Mouse (Mus musculus) spleen, adult 12 weeks (tissue): Measurements from ENCODE around the gene Apol7e.
"Not testable (repeated sequence)": the region's sequence is repeated elsewhere in the genome, so short reads cannot be mapped to it uniquely, and the experiment has no call there.

Experiments used
- DNase-seq: peaks from one replicate; pipeline ENCODE4 v3.0.0; 2022; ENCODE audit warnings: low spot score

The Apol7e gene

DNA sequence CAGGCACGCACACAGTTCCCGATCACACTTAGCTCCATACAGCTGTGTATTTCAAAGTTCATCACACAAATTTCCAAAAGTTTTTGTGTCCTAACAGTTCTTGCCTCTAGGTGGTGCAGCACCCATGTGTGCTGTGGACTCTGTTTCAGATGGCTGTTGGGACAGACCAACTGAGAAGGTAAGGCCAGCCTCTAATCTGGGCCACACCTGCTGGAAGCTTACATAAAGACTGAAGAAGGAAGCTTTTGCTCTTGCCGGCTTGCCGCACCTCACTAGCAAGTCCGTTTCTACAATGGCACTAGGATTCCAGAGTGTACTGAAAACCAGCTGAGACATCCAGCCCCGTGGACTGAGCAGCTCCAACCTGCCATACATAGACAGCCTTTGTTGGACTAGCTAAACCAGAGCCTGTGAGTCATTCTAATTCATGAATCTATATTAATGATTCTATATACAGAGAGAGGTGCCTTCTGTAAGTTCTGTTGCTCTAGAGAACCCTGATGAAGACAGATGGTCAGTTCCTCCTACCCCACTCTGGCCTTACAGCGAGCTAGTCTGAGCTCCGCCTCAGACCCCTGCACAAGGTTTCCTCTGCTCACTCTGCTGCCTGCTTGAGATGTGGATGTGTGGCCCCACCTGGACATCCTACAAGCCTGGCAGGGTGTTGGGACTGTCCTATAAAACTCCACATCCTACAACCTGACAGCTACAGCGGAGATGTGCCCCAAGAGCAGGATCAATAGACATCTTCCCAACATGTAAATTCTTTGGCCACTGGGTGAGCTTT is 42.0 kb downstream of the Apol7e start:
- DNase-seq = no peak

DNA sequence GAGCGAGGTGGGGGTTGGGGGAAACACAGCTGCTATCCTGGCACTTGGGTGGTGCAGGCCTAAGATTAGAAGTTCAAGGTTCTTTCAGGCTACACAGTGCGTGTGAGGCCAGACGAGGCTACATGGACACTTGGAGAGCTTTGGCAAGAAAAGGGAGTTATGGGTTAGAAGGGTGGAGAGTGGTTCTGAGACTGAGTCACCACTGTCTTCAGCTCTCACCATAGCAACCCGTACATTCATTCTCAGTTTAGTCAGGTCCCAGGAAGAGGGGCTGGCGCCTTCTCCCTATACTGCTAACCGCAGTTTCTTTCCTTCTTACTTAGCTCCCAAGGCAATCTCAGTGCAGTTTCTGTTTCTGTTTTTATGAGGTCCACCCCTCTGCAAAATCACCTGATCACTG is 42.9 kb downstream of the Apol7e start:
- not testable (repeated sequence) for DNase-seq

DNA sequence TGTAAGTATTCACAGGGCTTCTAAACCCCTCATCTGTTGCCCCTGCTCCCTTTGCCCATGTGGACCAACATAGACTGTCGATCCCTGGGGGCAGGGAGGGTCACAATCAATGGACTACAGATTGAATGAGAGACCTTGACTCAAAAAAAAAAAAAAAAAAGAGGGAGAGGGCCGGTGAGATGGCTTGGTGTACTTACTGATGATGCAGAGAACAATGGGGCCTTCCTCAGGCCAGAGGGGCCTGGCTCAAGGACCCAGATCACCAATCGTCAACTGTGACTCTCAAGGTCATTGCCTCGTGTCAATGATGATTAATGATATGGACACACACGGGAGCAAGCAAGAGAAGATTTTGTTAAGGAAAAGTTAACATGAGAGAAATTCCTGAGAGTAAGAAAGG is 46.0 kb downstream of the Apol7e start:
- DNase-seq = no peak

DNA sequence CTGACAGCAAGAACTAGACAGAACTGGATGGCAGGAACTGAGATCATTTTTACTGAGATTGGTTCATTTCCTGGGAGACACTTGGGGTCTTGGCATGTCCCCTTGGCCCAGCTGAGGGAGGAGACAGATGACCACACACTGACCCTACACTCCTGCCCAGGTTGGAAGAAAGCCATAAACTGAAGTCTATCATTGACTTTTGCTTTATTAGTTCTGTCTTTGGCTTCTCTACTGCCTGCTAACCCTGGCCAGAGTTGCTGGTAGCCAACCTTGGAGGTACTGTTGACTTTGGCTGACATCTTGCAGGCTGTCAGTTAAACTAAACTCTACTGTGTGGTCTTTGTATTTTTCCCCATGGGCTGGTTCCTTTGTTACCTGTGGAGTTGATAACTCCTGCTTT is 46.4 kb downstream of the Apol7e start:
- DNase-seq = no peak

DNA sequence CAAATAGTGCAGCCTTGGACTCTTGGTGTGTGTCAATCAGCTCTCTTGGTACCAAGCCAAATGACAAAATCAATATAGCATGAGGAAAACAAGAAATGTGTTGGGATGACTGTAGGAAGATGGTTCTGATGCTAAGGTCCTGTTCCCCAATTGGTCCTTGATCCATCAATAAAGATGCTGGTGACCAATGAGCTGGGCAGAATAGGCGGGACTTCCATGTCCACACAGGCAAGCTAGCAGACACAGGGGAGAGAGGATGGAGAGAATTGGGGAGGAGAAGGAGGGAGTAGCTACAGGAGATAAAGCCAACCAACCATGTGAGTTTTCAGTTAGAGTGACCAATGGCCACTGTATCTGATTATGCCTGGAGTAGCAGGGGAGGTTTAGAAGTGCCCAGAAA is 47.7 kb downstream of the Apol7e start:
- no peak for DNase-seq

DNA sequence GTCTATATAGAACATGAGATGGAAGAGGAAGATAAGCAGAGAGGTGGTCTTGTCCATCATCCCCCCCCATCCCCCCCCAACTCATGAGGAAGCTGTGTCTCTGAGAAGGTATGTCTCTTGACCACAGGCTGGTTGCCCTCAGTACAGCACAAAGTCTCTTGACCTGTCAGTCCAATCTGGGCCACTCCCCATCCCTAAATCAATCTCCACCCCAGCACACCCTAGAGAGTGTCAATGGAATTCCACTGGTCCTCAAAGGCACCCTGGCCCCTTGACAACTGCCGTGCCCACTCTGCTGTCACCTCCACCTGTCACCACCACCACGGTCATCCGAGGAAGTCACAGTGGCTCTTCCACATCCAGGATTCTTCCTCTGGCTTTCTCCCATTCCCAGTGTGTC is 49.8 kb downstream of the Apol7e start:
- no peak for DNase-seq

DNA sequence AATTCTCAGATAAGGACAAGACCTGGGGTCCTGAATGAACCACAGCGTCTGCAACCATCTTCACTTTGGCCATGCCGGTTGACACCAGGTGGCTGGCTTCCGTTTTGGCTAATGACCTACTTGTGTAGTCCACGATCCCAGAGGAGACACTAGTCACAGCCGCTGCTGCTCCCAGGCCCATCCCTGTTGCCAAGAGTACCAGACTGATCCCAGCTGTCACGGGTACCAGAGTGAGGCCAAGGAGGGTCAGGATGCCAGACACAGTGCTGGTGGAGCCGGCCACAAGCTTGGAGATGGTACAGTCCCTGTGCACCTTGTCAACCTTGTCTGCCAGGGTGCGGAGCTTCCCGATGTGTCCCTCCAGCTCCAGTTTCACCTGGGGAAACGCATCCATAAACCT is 51.1 kb downstream of the Apol7e start:
- DNase-seq = no peak

DNA sequence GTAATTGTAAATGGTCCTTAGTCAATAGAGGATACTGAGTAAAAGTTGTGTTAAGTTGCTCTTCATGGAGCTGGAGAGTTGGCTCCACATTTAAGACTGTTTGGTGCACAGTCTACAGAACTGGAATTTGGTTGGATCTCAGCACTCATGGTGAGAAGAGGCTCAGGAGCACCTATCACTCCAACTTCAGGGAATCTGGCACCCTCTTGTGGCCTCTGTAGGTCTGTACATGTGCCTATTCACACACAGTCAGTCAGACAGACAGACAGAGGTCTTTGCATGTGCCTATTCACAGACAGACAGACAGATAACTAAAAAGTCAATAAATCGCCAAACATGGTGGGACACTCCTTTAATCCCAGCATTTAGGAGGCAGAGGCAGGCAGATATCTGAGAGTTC is 51.8 kb downstream of the Apol7e start:
- peak; percentile 29 for DNase-seq

DNA sequence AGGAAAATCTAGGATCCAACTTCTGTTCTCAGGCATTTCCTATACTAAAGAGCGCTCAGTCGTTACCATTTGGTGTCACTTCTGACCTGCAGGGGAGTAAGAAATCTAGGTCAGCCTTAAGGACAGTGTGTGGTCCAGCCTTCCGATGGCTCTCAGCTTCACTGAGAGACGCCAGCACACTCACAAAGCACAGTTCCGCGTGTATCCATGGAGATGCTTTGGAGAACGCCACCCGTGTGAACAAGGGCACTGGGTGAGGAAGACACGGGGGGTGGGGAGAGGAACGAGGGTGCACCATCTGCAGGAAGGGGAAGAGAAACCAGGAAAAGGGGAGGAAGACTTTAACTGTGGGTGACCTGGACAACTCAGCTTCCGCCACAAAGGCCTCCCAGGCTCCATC is 53.8 kb downstream of the Apol7e start:
- no peak for DNase-seq

DNA sequence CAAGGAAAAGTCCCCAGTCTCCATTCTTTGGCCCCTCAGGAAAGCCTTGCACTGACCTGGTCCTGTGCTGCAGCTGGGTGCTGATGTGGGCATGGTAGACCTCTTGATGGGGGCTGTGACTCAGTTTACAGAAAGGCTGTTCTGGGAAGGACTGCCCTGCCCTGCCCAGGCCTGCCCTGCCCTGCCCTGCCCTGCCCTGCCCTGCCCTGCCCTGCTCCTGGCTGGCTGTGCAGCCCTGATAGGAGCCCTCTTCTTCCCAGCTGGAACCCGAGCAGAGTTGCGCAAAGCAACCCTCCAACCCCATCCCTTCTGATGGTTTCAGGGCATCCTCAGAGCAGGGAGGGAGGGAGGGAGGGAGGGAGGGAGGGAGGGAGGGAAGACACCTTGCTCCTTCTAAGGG is 56.5 kb downstream of the Apol7e start:
- peak; percentile 65 for DNase-seq

DNA sequence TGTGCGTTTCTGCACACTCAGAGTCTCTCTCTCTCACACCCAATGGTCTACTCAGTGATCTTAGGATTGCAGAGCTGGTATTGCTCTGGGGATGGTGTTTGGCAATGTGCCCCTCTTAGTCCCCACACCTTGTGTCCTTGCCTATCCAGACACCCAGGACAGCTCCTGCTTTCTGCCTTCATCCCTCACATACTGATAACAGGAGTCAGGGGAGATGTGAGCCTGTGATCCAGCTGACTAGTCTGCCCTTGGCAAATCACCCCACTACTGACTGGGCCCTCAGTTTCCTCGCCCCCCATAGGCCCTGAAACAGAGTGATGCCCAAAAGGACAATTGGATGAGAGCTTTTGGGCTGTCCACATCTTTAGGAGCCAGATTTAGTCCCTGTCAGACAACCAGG is 57.4 kb downstream of the Apol7e start:
- DNase-seq = peak; percentile 37

DNA sequence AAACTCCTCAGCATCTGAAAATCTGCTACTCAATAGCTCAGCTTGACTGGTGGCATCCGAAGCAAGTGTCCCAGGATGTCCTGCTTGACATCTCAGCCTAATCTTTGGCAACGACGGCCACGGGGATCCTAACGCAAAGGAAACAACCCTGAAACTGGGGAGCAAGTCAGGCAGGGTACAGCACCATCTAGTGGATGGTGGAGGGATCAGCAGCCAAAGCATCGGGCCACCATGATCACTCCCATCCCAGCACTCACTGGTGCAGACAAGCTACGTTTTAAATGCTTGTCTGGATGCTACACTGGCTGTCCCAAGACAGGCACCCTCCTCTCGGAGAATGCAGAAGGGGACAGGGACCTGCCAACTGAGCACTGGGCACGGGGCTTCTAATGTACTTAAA is 58.2 kb downstream of the Apol7e start, which contains the start of gene Apol8:
Gene Apol8 (minus strand): TSS at position 156 of the 400 bp plus-strand sequence.
- peak; percentile 74 for DNase-seq

DNA sequence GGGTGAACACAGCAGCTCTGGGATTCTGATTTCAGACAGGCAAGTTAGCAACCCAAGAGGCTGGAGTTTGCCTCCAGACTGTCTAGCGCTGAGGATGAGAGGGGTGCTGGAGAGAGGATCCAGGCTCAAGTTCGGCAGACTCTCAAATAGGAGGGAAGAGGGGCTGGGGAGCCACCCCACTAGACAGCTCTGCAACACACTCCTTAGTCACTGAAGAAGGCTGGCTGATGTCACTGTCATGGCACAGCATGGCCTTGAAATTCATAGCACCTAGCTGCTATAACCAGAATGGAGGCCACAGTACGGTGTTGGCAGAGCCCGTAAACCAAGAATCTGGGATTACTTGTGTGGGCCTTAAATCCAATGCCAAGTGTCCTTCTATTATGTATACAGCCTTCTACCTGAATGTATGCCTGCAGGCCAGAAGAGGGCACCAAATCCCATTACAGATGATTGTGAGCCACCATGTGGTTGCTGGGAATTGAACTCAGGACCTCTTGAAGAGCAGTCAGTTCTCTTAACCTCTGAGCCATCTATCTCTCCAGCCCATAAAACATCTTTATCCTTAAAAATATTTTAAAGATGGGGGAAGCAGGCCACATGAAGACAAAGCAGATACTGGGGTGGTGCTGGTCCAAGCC is 59.0 kb downstream of the Apol7e start:
- DNase-seq = no peak

DNA sequence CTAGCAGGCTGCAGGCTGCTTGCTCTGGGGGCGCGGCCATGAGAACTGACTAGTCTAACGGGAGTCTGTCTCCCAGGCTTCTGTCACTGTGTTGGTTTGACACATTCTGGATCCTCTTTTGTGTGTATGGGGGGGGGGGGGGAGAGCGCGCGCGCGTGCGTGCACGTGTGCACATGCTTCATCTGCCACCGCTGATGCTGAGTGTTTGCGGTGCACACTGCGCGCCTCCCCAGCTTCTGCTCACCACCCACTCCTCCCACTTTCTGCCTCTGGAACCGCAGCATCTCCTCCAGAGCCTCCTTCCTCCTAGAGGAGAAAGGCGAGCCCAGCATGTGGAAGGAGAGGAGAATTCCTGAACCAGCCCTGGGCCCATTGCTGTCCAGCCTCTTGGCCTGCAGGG is 61.4 kb downstream of the Apol7e start:
- DNase-seq = no peak

DNA sequence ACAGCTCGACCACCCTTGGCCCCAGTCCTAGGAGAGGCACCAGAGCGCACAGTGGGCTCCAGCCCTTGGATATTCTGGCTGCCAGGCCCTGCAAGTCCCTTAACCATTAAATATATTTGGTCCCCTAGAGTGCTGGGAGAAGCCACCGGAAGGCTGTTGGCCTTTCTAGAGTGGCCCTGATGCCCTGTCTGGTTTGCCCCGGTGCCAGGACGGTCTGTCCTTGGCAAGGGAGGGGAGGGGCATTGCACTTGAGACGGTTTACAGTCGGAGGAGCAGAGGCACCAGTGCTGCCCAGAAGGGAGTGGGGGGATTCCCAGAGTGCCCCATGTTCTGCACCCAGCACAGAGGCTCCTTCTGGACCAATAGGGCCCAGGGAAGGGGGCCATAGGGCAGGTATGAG is 62.4 kb downstream of the Apol7e start:
- no peak for DNase-seq

DNA sequence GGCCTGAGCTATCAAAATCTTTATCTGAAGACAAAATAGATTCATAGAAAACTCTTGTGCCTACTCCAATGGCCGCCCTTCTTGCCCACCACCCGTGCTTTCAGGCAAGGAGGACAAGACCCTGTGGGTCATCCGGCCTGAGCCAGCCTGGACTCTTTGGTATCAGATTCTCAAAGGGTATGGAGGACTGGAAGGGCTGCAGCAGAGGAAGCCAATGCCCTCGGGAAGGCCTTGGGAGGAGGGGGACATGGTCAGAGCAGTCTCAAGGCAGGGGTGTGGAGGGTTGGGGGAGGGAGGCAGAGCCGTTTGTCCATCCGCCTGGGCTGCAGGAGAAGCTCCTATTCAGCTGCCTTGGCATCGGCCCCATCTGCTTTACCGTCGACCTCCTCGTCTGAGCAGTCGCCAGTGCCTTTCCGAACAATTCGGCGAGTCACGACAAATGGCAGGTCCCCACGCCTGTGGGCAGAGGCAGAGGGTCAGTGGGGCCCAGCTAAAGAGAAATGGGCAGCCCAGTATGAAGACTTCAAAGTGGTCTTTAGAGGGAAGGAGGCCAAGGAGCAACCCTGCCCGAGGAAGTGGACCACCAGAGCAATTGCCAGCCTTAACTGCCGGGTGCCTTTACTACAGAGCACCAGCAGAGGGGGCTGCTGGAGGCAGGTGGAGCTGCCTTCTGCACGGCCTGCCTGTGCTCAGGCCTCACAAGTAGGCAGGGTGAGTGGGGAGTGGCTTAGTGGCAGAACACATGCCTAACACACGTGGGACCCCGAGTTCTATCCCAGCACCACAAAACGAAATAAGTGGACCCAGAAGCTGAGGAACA is 63.1 kb downstream of the Apol7e start:
- DNase-seq = no peak

DNA sequence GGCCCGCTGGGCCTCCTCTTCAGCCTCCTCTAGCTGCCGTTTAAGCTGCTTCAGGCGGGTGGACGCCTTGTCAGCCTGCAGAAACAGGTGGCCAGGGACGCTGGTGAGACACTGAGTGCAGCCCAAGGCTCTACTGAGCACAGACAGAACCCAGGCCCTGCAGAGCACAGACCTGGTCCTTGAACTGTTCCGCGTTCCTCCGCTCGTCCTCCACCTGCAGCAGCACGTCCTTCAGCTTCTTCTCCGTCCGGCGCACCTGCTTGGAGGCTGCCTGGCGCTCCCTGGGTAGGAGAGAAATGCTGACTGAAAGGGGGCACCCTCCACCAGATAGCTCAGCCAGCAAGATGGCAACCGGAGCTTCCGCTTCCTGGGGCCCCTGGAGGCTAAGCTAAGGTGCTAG is 64.4 kb downstream of the Apol7e start:
- no peak for DNase-seq

DNA sequence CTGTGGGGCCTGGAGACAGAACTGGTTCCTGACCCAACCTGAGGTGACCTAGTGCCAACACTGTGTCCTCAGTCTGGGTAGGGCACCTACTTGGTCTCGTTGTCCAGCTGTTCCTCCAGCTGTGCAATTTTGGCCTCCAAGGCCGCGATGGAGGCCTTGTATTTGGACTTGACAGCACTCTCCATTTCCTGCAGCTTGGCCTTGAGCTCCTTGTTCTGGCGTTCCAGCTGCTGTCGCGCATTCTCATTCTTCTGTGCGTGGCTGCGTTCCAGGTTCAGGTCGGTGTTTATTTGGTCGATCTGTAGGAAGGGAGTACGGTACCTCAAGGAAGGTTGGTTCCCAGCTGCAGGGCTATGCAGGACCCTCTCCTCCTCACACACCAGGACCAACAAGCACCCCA is 65.0 kb downstream of the Apol7e start:
- no peak for DNase-seq

DNA sequence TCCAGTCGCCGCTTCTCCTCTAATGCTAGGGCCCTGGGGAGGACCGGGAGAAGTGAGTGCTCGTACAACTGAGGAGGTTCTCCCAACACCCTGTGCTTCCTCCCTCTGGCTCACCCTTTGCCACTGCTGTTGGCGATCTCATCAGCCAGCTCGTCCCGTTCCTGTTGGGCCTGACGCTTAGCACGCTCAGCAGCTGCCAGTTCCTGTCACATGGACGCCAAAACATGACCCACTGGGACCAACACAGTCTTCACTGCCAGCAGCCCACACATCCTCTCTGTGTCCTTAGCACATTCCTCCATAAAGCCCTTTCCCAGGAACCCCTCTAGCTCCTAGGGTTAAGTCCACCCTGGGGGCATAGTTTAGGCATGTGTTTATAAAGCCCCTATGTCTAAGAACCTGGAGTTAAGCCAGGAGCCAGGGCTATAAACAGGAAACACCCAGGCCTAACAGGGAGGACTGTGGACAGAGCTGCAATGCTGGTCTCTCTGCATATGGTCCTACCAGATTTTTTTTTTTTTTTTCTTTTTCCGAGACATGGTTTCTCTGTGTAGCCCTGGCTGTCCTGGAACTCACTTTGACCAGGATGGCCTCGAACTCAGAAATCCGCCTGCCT is 65.8 kb downstream of the Apol7e start:
- DNase-seq = no peak

DNA sequence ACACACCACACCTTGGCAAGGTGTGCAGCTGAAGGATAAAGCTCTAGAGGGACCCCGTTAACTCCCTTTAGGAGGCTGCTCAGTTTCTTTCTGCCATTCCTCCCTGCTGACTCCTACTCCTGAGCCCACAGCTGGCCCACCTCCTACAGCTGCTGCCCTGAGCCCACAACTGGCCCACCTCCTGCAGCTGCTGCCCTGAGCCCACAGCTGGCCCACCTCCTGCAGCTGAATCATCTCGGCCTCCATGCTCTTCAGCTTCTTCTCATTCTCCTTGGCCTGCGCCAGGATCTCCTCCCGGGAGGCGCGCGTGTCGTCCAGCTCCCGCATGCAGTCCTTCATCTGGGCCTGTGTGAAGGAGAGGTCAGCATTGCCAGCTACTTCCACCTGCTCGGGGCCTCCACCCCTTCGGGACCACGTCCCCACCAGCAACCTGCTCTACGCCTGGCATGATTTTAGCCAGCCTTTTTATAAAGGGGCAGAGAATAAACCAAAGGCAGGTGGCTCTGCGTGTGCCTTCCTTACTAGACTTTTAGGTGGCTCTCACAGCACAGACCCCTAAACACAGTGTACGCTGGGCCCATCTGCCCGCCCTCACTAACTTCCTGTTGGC is 66.9 kb downstream of the Apol7e start:
- DNase-seq = no peak

DNA sequence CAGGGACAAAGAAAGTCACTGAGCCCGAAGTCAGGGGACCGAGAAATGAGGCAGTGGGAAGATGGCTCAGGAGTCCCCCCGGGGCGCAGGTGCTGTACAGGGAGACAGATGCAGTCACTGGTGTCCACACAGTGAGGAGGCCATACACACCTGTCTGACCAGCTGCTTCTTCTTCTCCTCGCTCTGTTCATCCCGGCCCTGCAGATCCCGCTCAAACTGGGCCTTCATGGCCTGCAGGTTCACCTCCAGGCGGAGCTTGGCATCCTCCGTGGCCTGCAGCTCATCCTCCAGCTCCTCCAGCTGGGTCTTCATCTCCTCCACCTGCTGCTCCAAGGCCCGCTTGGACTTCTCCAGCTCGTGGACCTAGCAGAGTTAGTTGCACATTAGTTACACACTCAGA is 68.3 kb downstream of the Apol7e start:
- no peak for DNase-seq
